Mouse (Mus musculus) liver, embryonic 14.5 days (tissue): ENCODE data around the gene 1600014C23Rik. TPM values are rescaled to one million over a fixed set of nuclear protein-coding genes. Genes with fewer than 3 reads are reported as not detected.

Experiments used
- ATAC-seq: fragments of 200-750 bp; cut with Nextera tagmentation; 2 replicates; pipeline ENCODE4 v1.8.0; 2017; ENCODE audit warnings: moderate number of reproducible peaks, mild to moderate bottlenecking, moderate library complexity; ENCODE audit not compliant: insufficient read depth
- DNase-seq, 3 experiments: peaks; one replicate each; pipeline ENCODE4 v3.0.0-alpha.2; 2012 to 2013; ENCODE audit warnings: low read depth in 3 of 3, low spot score in 3 of 3
- H3K27ac ChIP-seq: fragments of 300-500 bp; sonication (generic); 2 replicates; pipeline ENCODE4 v1.5.1; 2014; ENCODE audit warnings: moderate library complexity, mild to moderate bottlenecking, control low read depth, inconsistent platforms
- H3K27me3 ChIP-seq: fragments of 300-500 bp; sonication (generic); 2 replicates; pipeline ENCODE4 v1.6.1; 2014; ENCODE audit warnings: mild to moderate bottlenecking, low read length, moderate library complexity; ENCODE audit not compliant: control insufficient read depth, insufficient read depth
- H3K36me3 ChIP-seq: fragments of 300-500 bp; sonication (generic); replicated peaks from 2 replicates; pipeline ENCODE4 v1.6.1; 2014; ENCODE audit warnings: low read depth; ENCODE audit not compliant: control insufficient read depth, insufficient read depth
- H3K4me1 ChIP-seq, 2 experiments: fragments of 200-500 bp in 1 of 2; fragments of 300-500 bp in 1 of 2; sonication (generic) in 1 of 2; replicated peaks; 2 replicates each; pipeline ENCODE4 v1.6.1; 2012 to 2014; ENCODE audit warnings: antibody characterized with exemption in 1 of 2, inconsistent platforms in 1 of 2, low read length in 1 of 2; ENCODE audit not compliant: control insufficient read depth in 2 of 2, insufficient read depth in 2 of 2
- H3K4me2 ChIP-seq: fragments of 300-500 bp; sonication (generic); 2 replicates; pipeline ENCODE4 v1.6.1; 2014; ENCODE audit warnings: low read depth, mild to moderate bottlenecking, control low read depth, moderate library complexity
- H3K4me3 ChIP-seq, 2 experiments: fragments of 200-500 bp in 1 of 2; fragments of 300-500 bp in 1 of 2; sonication (generic) in 1 of 2; 2 replicates each; pipeline ENCODE4 v1.5.1; 2012 to 2014; ENCODE audit warnings: low read depth in 2 of 2, low read length in 2 of 2, mild to moderate bottlenecking in 2 of 2, control low read depth in 1 of 2, inconsistent platforms in 1 of 2, moderate library complexity in 1 of 2; ENCODE audit not compliant: insufficient read depth in 1 of 2
- H3K9ac ChIP-seq: fragments of 300-500 bp; sonication (generic); replicated peaks from 2 replicates; pipeline ENCODE4 v1.6.1; 2014; ENCODE audit warnings: mild to moderate bottlenecking, control low read depth, moderate library complexity
- H3K9me3 ChIP-seq: fragments of 300-500 bp; sonication (generic); 2 replicates; pipeline ENCODE4 v1.6.1; 2016; ENCODE audit warnings: low read length, mixed read lengths; ENCODE audit not compliant: control insufficient read depth
- CTCF ChIP-seq: IDR thresholded peaks from 2 replicates; pipeline ENCODE4 v1.5.1; 2016; ENCODE audit warnings: antibody characterized with exemption, low read depth, control low read depth
- EP300 ChIP-seq: IDR thresholded peaks from 2 replicates; pipeline ENCODE4 v1.6.1; 2016; ENCODE audit warnings: antibody characterized with exemption, low read depth
- WGBS: fragments of 180-500 bp; shearing (Covaris S2); extraction: QIAGEN DNeasy Blood & Tissue Kit; methylation state at CpG from one replicate; pipeline ENCODE4 v1.1.7; 2014; ENCODE audit not compliant: insufficient replicate concordance; 5-methylcytosine and 5-hydroxymethylcytosine counted together
- polyA plus RNA-seq, 2 experiments: library from polyadenylated mRNA; depleted of rRNA in 1 of 2; stranded (reverse) in 1 of 2; unstranded in 1 of 2; fragments of >200 nt; fragmentation: Nextera tagmentation in 1 of 2; extraction: Ambion mirVana in 1 of 2; gene quantifications; 2 replicates each; pipeline versions ENCODE4 v1.2.1 to v1.2.3; 2012 to 2014

1600014C23Rik gene
- polyA plus RNA-seq, 2 experiments: not detected

DNA sequence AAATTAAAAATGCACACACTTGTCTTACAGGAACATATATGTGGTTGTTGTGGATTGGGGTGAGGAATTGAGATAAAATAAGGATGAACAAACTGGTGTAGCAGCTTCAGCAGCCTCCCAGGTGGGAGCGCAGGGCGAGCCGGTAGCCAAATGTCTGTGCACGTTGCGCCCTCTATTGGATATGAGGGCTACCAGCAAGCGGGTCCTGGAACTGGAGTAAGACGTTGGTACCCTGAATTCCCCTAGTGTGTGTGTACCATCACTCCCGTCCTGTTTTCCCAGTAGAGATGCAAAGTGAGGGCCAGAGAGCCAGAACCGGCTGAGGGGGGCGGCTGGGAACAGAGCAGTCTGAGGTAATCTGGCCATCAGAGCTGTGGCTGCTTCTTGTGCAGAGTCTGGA is 15.3 kb downstream of the 1600014C23Rik start:
- H3K4me1 ChIP-seq: no peaks in the 10 kb centered on the region
- H3K27me3 ChIP-seq: no peaks in the 10 kb centered on the region; the same call in 1 of the 2 replicates
- 4% methylated on average over 10 of the region's 10 CpGs for WGBS
- TF ChIP-seq EP300 (no peak), CTCF (peak; percentile 87)
- H3K9me3 ChIP-seq: no peaks in the 10 kb centered on the region
- ATAC-seq: no peak
- no peak overlapping the region for H3K9ac ChIP-seq
- H3K36me3 ChIP-seq: no peaks in the 10 kb centered on the region
- H3K27ac ChIP-seq: no peak overlapping the region
- no peak overlapping the region for H3K4me3 ChIP-seq
- DNase-seq: no peak
- H3K4me2 ChIP-seq: no peak overlapping the region

DNA sequence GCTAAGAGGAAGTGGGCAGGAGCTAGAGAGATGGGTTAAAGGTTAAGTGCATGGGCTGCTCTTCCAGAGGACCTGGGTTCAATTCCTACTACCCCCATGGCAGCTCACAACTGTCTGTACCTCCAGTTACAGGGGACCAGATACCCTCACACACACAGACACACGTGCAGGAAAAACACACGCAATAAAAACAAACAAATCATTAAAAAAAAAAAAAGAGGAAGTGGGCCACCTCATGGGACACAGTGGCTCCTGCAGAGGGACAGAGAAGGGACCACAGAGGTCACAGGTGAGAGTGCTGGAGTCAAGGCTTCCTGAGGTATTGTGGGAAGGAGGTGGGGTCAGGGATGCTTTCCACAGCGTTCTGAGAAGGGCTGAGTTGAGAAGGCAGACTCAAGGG is 22.1 kb downstream of the 1600014C23Rik start:
- no peak for TF ChIP-seq EP300
- no peak for TF ChIP-seq CTCF
- DNase-seq (no peak), ATAC-seq (no peak)
- Histone ChIP-seq H3K4me3 (no peak overlapping the region), H3K4me2 (no peak overlapping the region), H3K4me1 (peaks cover 0 to 2% of the 10 kb centered on the region in 2 experiments; a peak in 1 of 4 replicates), H3K27ac (no peak overlapping the region), H3K9ac (no peak overlapping the region), H3K9me3 (no peaks in the 10 kb centered on the region), H3K27me3 (no peaks in the 10 kb centered on the region), H3K36me3 (no peaks in the 10 kb centered on the region)
- WGBS: 18% methylated on average over 3 of the region's 3 CpGs

DNA sequence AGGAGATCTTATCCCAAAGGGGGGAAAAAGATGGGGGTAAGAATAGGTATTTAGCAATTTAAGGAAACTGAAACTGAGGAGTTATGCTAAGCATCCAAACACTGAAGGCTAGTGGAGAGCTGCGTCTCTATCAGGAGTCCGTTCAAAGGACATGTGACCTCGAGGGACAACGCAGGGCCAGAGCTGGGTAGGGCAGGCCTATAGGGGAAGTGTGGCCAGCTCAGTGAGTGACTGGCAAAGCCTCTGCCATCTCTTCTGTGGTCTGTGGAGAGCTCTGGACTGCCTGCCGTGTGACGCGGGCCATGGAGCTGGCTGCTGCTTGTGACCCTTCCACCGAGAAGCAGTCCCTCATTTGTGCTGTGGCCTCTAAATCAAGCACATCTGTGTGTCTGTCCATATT is 23.2 kb downstream of the 1600014C23Rik start:
- no peaks in the 10 kb centered on the region for H3K36me3 ChIP-seq
- DNase-seq (no peak), ATAC-seq (no peak)
- H3K9ac ChIP-seq: no peak overlapping the region
- no peak overlapping the region for H3K4me3 ChIP-seq
- WGBS: 54% methylated on average over 8 of the region's 8 CpGs
- no peak overlapping the region for H3K27ac ChIP-seq
- no peak overlapping the region for H3K4me2 ChIP-seq
- no peaks in the 10 kb centered on the region for H3K9me3 ChIP-seq
- no peaks in the 10 kb centered on the region for H3K27me3 ChIP-seq
- TF ChIP-seq CTCF (no peak), EP300 (no peak)
- H3K4me1 ChIP-seq: peaks cover 0 to 2% of the 10 kb centered on the region in 2 experiments; a peak in 1 of 4 replicates

DNA sequence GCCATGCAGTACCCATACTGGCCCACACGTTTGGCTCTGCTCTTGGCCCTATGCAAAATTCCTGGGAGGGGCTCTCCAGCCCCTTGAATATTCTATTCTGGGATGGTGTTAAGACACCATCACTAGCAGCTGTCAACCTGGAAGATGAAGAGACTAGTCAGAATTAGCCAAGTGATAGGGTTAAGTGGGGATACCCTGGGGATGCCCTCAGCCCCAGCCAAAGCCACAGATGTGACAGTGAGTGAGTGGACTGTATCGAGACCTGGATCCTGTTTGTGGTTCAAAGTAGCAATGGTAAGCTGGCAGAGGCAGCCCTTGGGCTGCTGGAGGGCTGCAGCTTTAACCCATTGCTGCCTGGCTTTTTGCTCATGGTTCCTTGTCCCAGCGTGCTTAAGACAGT is 23.8 kb downstream of the 1600014C23Rik start:
- Histone ChIP-seq H3K9me3 (no peaks in the 10 kb centered on the region), H3K4me1 (peaks cover 0 to 2% of the 10 kb centered on the region in 2 experiments; a peak in 1 of 4 replicates), H3K4me2 (no peak overlapping the region), H3K36me3 (no peaks in the 10 kb centered on the region), H3K4me3 (no peak overlapping the region), H3K9ac (no peak overlapping the region), H3K27me3 (no peaks in the 10 kb centered on the region), H3K27ac (no peak overlapping the region)
- TF ChIP-seq CTCF (no peak), EP300 (no peak)
- 27% methylated on average over 3 of the region's 3 CpGs for WGBS
- no peak for ATAC-seq
- DNase-seq: no peak

DNA sequence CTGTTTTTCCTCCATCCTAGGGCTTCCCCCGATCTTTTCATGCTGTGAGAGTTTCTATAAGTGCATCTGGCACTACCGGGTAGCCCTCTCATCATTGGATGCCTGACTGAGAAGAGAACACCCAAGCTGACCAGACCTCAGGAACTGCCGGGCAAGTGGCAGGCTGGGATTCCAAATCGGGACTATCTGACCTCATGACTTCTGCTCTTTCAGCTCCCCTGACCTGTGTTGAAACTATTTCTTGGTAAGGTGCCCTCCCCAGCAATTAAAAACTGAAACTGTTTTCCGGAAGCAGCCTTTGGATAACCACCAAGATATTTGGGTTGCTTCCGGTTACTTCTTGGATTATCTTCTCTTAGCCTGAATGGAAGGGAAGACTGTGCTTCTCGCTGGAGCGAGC is 25.5 kb downstream of the 1600014C23Rik start:
- Histone ChIP-seq H3K4me3 (no peak overlapping the region), H3K9ac (no peak overlapping the region), H3K27me3 (no peaks in the 10 kb centered on the region), H3K9me3 (no peaks in the 10 kb centered on the region), H3K4me1 (peaks cover 0 to 5% of the 10 kb centered on the region in 2 experiments; a peak in 2 of 4 replicates), H3K4me2 (no peak overlapping the region), H3K27ac (no peak overlapping the region), H3K36me3 (no peaks in the 10 kb centered on the region)
- DNase-seq (no peak), ATAC-seq (no peak)
- WGBS: 62% methylated on average over 8 of the region's 8 CpGs
- TF ChIP-seq CTCF (no peak), EP300 (no peak)
